Mouse (Mus musculus) heart, postnatal 0 days (tissue): ENCODE measurements around the gene Eef1akmt3. TPM values are rescaled to one million over a fixed set of nuclear protein-coding genes. Genes with fewer than 3 reads are reported as not detected.

Experiments
- ATAC-seq: fragments of 200-750 bp; cut with Nextera tagmentation; 2 replicates; pipeline ENCODE4 v1.8.0; 2017; ENCODE audit warnings: low read depth, moderate number of reproducible peaks, moderate library complexity; ENCODE audit not compliant: insufficient read depth
- DNase-seq: peaks from one replicate; pipeline ENCODE4 v3.0.0-alpha.2; 2016; ENCODE audit warnings: low spot score
- H3K27ac ChIP-seq: fragments of 300-500 bp; sonication (generic); 2 replicates; pipeline ENCODE4 v1.5.1; 2014; ENCODE audit warnings: low read depth, mild to moderate bottlenecking
- H3K27me3 ChIP-seq: fragments of 300-500 bp; sonication (generic); 2 replicates; pipeline ENCODE4 v1.6.1; 2014; ENCODE audit warnings: low read length, mixed read lengths; ENCODE audit not compliant: control insufficient read depth, insufficient read depth
- H3K36me3 ChIP-seq: fragments of 300-500 bp; sonication (generic); replicated peaks from 2 replicates; pipeline ENCODE4 v1.6.1; 2014; ENCODE audit warnings: low read length, mixed read lengths; ENCODE audit not compliant: control insufficient read depth, insufficient read depth
- H3K4me1 ChIP-seq: fragments of 300-500 bp; sonication (generic); 2 replicates; pipeline ENCODE4 v1.6.1; 2014; ENCODE audit warnings: antibody characterized with exemption; ENCODE audit not compliant: control insufficient read depth, insufficient read depth
- H3K4me2 ChIP-seq: fragments of 300-500 bp; sonication (generic); 2 replicates; pipeline ENCODE4 v1.6.1; 2014; ENCODE audit warnings: low read depth, mild to moderate bottlenecking, low read length, moderate library complexity
- H3K4me3 ChIP-seq: fragments of 300-500 bp; sonication (generic); 2 replicates; pipeline ENCODE4 v1.5.1; 2014; ENCODE audit warnings: low read depth, low read length
- H3K9ac ChIP-seq: fragments of 300-500 bp; sonication (generic); replicated peaks from 2 replicates; pipeline ENCODE4 v1.6.1; 2014; ENCODE audit warnings: low read depth, low read length, mixed read lengths
- H3K9me3 ChIP-seq: fragments of 300-500 bp; sonication (generic); replicated peaks from 2 replicates; pipeline ENCODE4 v1.6.1; 2016; ENCODE audit warnings: low read length; ENCODE audit not compliant: control insufficient read depth
- CTCF ChIP-seq: IDR thresholded peaks from 2 replicates; pipeline ENCODE4 v1.5.1; 2016; ENCODE audit warnings: antibody characterized with exemption, control low read depth, low read depth
- EP300 ChIP-seq: IDR thresholded peaks from 2 replicates; pipeline ENCODE4 v1.6.1; 2016; ENCODE audit warnings: antibody characterized with exemption, low read depth
- WGBS: fragments of 180-500 bp; shearing (Covaris S2); extraction: QIAGEN DNeasy Blood & Tissue Kit; methylation state at CpG from one replicate; pipeline ENCODE4 v1.1.7; 2014; 5-methylcytosine and 5-hydroxymethylcytosine counted together
- polyA plus RNA-seq: library from polyadenylated mRNA; unstranded; fragments of >200 nt; fragmentation: Nextera tagmentation; extraction: Ambion mirVana; gene quantifications from 2 replicates; pipeline ENCODE4 v1.2.1, GENCODE M21; 2015
- total RNA-seq: library from RNA; depleted of rRNA; stranded (reverse); fragments of >200 nt; gene quantifications from 2 replicates; pipeline ENCODE4 v1.2.3, GENCODE M21; 2014; ENCODE audit warnings: low replicate concordance

Gene Eef1akmt3
- total and polyA plus RNA-seq, 2 experiments from 2014 or later = 0.18 TPM; not detected in 1

- Histone ChIP-seq H3K36me3 (peaks cover 31% of the 10 kb centered on the region), H3K4me2 (peak within 1 kb of the TSS; percentile 80), H3K27me3 (peaks cover 6% of the 10 kb centered on the region), H3K9me3 (no peaks in the 10 kb centered on the region), H3K4me3 (peak within 1 kb of the TSS; percentile 89), H3K27ac (peak within 1 kb of the TSS; percentile 89), H3K9ac (peak within 1 kb of the TSS; percentile 81), H3K4me1 (peaks cover 15% of the 10 kb centered on the region)
- 1% methylated on average over 36 of the region's 36 CpGs for WGBS
- TF ChIP-seq CTCF = no peak
- no peak for TF ChIP-seq EP300
- ATAC-seq (peak; percentile 91), DNase-seq (peak; percentile 98)
Observed at GRCm38 (mm10) chr10:127070190-127071121, 29.1 kb upstream of the Eef1akmt3 start, which contains the start of gene Tspan31. Tspan31 (minus strand) TSS chr10:127070264.

GRCm38 (mm10) chr10:127069281-127070189, 28.2 kb upstream of the Eef1akmt3 start:
- WGBS = 8% methylated on average over 30 of the region's 30 CpGs
- peak; percentile 22; the same call in 1 of the 2 replicates for ATAC-seq
- no peaks in the 10 kb centered on the region for H3K9me3 ChIP-seq

GRCm38 (mm10) chr10:127068360-127069038, 27.2 kb upstream of the Eef1akmt3 start:
- no peaks in the 10 kb centered on the region for H3K9me3 ChIP-seq
- H3K27ac ChIP-seq = no peak overlapping the region
- no peaks in the 10 kb centered on the region for H3K27me3 ChIP-seq
- WGBS = 76% methylated on average over 9 of the region's 9 CpGs
- ATAC-seq (no peak), DNase-seq (no peak)
- H3K4me3 ChIP-seq = no peak overlapping the region
- H3K4me2 ChIP-seq = peak overlapping the region; percentile 80; the same call in 1 of the 2 replicates
- H3K4me1 ChIP-seq = peaks cover 22% of the 10 kb centered on the region
- peaks cover 39% of the 10 kb centered on the region for H3K36me3 ChIP-seq
- no peak for TF ChIP-seq EP300
- TF ChIP-seq CTCF = no peak
- H3K9ac ChIP-seq = no peak overlapping the region

More at GRCm38 (mm10) chr10:127069281-127070189, 28.2 kb upstream of the Eef1akmt3 start:
- H3K4me2 ChIP-seq = peak overlapping the region; percentile 80
- peaks cover 39% of the 10 kb centered on the region for H3K36me3 ChIP-seq
- peak overlapping the region; percentile 81 for H3K9ac ChIP-seq
- TF ChIP-seq CTCF (no peak), EP300 (no peak)
- H3K4me1 ChIP-seq = peaks cover 19% of the 10 kb centered on the region
- no peaks in the 10 kb centered on the region for H3K27me3 ChIP-seq
- no peak for DNase-seq
- peak overlapping the region; percentile 89 for H3K27ac ChIP-seq
- H3K4me3 ChIP-seq = peak overlapping the region; percentile 89

GRCm38 (mm10) chr10:127066519-127067018, 25.3 kb upstream of the Eef1akmt3 start:
- ATAC-seq (no peak), DNase-seq (no peak)
- Histone ChIP-seq H3K36me3 (peaks cover 39% of the 10 kb centered on the region), H3K27me3 (no peaks in the 10 kb centered on the region), H3K4me1 (peaks cover 22% of the 10 kb centered on the region), H3K27ac (no peak overlapping the region), H3K9me3 (no peaks in the 10 kb centered on the region), H3K4me3 (no peak overlapping the region), H3K4me2 (no peak overlapping the region), H3K9ac (no peak overlapping the region)
- 90% methylated on average over 14 of the region's 14 CpGs for WGBS
- no peak for TF ChIP-seq CTCF
